Mouse (Mus musculus) cerebellum, adult 11 months (tissue): ENCODE measurements at regions not wholly inside any gene's neighbourhood (a gene's known extent, or its start where the extent isn't known, plus 50 kb on each side); places are given as distances from the start of the nearest gene placed in this dataset.

Experiments used
- DNase-seq: peaks from one replicate; pipeline ENCODE4 v3.0.0; 2022

GRCm38 (mm10) chr14:120831847-120832613 is 79.0 kb upstream of the Ipo5 start:
- peak; percentile 79 for DNase-seq

DNA sequence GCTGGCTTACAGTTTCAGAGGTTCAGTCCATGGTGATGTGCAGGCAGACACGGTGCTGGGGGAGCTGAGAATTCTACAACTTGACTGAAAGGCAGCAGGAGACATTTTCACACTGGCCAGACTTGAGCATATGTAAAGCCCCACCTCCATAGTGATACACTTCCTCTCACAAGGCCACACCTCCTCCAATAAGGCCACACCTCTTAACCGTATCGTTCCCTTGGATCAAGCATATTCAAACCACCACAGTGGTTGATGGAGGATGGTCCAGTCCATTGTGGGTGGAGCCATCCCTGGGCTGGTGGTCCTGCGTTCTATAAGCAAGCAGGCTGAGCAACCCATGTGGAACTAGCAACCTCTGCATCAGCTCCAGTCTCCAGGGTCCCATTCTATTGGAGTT is 76.2 kb upstream of the Ipo5 start:
- no peak for DNase-seq

- DNase-seq, result no peak
These were observed 75.3 kb upstream of the Ipo5 start for GRCm38 (mm10) chr14:120835758-120836157.

DNA sequence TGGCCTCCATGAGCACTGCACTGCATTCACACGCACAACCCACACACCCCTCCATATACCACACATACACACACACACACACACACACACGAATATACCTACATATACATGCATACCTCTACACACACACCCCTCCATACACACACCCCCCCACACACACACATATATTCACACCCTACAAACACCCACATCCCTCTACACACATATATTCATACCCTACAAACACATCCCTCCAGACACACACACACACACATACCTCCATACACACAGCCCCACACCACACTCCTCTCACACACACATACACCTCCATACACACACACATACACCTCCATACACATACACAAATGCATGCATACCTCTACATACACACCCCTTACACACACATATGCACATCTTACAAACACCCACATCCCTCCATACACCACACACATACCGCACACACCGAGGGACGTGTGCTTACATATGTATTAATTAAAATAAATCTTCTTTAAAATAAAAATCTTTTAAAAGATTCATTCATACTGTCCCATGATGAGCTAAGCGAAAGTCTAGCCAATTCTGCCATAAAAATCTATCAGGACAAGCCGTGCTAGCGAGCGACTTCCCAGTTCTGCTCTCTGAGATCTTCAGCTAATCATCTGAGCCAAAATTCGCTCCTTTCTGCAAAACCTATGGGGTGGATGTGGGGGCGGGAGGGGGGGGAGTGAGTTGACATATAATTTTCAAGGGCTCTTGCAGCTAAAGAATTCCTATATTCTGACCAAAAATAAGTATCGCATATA is 74.3 kb upstream of the Ipo5 start:
- no peak for DNase-seq

- DNase-seq, result no peak
These were observed 70.1 kb upstream of the Ipo5 start for GRCm38 (mm10) chr14:120840900-120841299.

- DNase-seq, result no peak
These were observed 69.7 kb upstream of the Ipo5 start for GRCm38 (mm10) chr14:120841311-120841710.

GRCm38 (mm10) chr14:120845172-120845571 is 65.9 kb upstream of the Ipo5 start:
- no peak for DNase-seq

GRCm38 (mm10) chr14:120846073-120846850 is 64.8 kb upstream of the Ipo5 start:
- DNase-seq, result no peak

DNA sequence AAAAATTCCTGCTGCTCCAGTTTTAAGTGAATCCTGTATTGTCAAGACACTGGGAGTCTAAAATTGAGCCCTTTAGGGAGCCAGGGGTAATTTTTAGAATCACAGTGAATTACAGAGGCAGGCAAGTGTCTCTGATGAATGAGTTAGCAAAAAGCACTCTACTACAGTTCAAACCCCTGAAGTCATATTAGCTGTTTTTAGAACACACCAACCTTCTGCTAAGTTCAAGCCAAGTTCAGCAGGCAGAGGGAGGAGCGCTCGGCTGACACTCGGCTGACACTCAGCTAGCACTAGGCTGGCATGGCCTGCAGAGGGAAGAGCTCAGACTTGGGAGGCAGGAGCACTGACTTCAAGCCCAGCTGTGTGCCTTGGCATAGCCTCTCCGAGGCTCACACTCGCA is 64.0 kb upstream of the Ipo5 start:
- DNase-seq, result no peak

DNA sequence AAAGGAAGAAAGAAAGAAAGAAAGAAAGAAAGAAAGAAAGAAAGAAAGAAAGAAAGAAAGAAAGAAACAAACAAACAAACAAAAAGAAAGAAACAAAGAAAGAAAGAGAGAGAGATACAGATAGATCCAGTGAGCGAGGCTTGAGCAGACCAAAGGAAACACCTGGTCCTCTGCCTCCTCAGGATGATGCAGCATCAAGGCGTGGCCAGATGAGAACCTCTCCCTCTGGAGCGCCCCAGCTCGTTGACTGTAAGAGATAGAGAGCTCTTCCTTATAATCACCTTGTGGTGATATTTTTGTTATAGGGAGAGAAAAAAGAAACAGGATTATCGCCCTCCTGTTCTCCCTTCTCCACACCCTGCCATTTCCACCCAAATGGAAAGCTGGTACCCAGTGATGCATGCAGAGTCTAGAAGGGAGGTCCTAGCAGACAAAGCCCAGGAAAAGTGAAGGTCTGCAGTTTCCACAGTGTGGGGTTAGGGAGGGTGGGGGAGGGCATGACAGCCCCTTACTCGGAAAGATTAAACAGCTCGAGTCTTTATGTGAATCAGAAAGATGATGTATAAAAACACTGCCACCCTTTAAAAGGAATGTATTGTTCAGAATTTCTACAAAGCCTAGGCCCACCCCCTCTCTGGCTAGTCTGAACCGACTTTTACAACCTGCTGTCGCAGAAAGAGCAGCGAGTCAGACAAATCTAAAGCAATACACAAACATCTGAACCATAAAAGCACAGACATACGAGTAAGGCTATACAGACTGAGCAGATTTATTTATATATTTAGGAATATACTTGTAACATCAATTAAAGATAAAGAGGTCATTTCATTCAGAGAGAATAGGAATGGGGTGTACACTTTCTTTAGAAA is 62.7 kb upstream of the Ipo5 start:
- no peak for DNase-seq

GRCm38 (mm10) chr14:120849159-120849558 is 61.9 kb upstream of the Ipo5 start:
- no peak for DNase-seq

DNA sequence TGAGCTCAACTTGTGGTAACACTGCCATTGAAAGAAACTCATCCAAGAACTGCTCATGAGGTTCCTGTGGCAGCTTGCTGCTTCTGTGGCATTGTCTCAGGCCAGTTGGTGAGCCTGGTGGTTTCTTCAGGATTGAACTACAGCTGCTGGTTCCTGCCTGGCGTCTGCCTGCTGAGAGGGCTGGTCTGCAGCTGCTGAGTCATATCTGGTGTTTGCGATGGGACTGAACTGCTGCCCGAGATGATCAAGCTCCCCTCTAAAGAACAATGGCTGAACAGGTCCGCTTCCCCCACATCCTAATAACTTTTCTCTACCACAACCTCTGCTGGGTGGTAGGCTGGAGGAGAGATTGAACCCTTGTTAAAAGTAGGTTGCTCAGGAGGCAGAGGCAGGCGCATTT is 57.4 kb upstream of the Ipo5 start:
- no peak for DNase-seq

- no peak for DNase-seq
These were observed 56.5 kb upstream of the Ipo5 start for GRCm38 (mm10) chr14:120854559-120854958.

DNA sequence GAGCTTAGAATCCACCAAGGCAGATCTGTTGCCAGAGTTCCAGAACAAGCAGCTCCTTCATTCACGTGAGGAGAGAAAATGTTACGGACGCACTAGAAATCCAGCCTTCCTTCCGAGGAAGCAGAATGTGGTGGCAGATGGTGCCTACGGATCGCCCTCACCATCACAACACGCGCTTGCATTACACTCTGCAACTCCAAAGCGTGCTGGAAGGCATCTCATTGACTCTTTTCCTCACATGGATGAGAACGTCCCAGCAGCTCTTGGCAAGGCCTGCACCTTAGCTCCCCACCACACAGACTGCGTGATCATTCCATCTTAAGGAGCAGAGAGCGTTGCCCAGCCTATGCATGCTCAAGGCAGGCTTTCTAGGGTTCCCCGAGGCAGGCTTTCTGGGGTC is 55.8 kb upstream of the Ipo5 start:
- DNase-seq, result no peak
